Mouse (Mus musculus) heart, embryonic 13.5 days (tissue): Measurements from ENCODE around the gene Smpd3. TPM values are rescaled to one million over a fixed set of nuclear protein-coding genes. Genes with fewer than 3 reads are reported as not detected.
A peak's percentile ranks its signal among the peaks of the same experiment; 100 is the strongest.

ENCODE experiments used
- ATAC-seq: fragments of 200-750 bp; cut with Nextera tagmentation; 2 replicates; pipeline ENCODE4 v1.8.0; 2017; ENCODE audit warnings: moderate TSS enrichment; ENCODE audit not compliant: insufficient number of reproducible peaks, low FRiP score, low TSS enrichment; ENCODE audit errors: extremely low read depth
- H3K27ac ChIP-seq: fragments of 300-500 bp; sonication (generic); replicated peaks from 2 replicates; pipeline ENCODE4 v1.5.1; 2015; ENCODE audit warnings: moderate library complexity, mild to moderate bottlenecking, inconsistent platforms
- H3K27me3 ChIP-seq: fragments of 300-500 bp; sonication (generic); replicated peaks from 2 replicates; pipeline ENCODE4 v1.6.1; 2015; ENCODE audit warnings: mild to moderate bottlenecking, inconsistent platforms
- H3K36me3 ChIP-seq: fragments of 300-500 bp; sonication (generic); 2 replicates; pipeline ENCODE4 v1.6.1; 2015; ENCODE audit warnings: mild to moderate bottlenecking, inconsistent platforms
- H3K4me1 ChIP-seq: fragments of 300-500 bp; sonication (generic); 2 replicates; pipeline ENCODE4 v1.6.1; 2015; ENCODE audit warnings: inconsistent platforms
- H3K4me2 ChIP-seq: fragments of 300-500 bp; sonication (generic); 2 replicates; pipeline ENCODE4 v1.6.1; 2015; ENCODE audit warnings: inconsistent platforms, mild to moderate bottlenecking, moderate library complexity
- H3K4me3 ChIP-seq: fragments of 300-500 bp; sonication (generic); 2 replicates; pipeline ENCODE4 v1.5.1; 2015; ENCODE audit warnings: moderate library complexity, mild to moderate bottlenecking, inconsistent platforms
- H3K9ac ChIP-seq: fragments of 300-500 bp; sonication (generic); 2 replicates; pipeline ENCODE4 v1.6.1; 2015; ENCODE audit warnings: inconsistent platforms, mild to moderate bottlenecking, moderate library complexity
- H3K9me3 ChIP-seq: fragments of 300-500 bp; sonication (generic); 2 replicates; pipeline ENCODE4 v1.6.1; 2016; ENCODE audit warnings: inconsistent platforms
- WGBS: fragments of 180-500 bp; shearing (Covaris S2); methylation state at CpG from one replicate; pipeline ENCODE4 v1.1.7; 2015; ENCODE audit warnings: mixed read lengths; 5-methylcytosine and 5-hydroxymethylcytosine counted together
- polyA plus RNA-seq: library from polyadenylated mRNA; unstranded; fragments of >200 nt; fragmentation: Nextera tagmentation; extraction: Ambion mirVana; gene quantifications from 2 replicates; pipeline ENCODE4 v1.2.1, GENCODE M21; 2015

Smpd3 gene
- 1.6 and 2.0 TPM in 2 replicates for polyA plus RNA-seq

GRCm38 (mm10) chr8:106337852-106338521 lies at the start of gene Smpd3:
Gene Smpd3, minus strand, starts transcription at chr8:106337988.
- ATAC-seq, result peak; percentile 99
- no peaks in the 10 kb centered on the region for H3K36me3 ChIP-seq
- peak within 1 kb of the TSS; percentile 66 for H3K4me3 ChIP-seq
- H3K9ac ChIP-seq, result peak within 1 kb of the TSS; percentile 79
- peaks cover 37% of the 10 kb centered on the region for H3K27me3 ChIP-seq
- WGBS, result under 1% methylated on average over 45 of the region's 45 CpGs
- H3K4me1 ChIP-seq, result peaks cover 33% of the 10 kb centered on the region
- no peaks in the 10 kb centered on the region for H3K9me3 ChIP-seq
- H3K27ac ChIP-seq, result 0 out of 2 replicates have a peak within 1 kb of the TSS, but pooled peaks have one; percentile 42
- peak within 1 kb of the TSS; percentile 71 for H3K4me2 ChIP-seq

GRCm38 (mm10) chr8:106381026-106381425 lies 43.2 kb upstream of the Smpd3 start:
- Histone ChIP-seq H3K4me2 (no peak overlapping the region), H3K9me3 (no peaks in the 10 kb centered on the region)

GRCm38 (mm10) chr8:106379357-106379756 lies 41.6 kb upstream of the Smpd3 start:
- ATAC-seq, result no peak
- no peak overlapping the region for H3K4me3 ChIP-seq
- peak overlapping the region; percentile 66; the same call in 1 of the 2 replicates for H3K27ac ChIP-seq
- H3K36me3 ChIP-seq, result no peaks in the 10 kb centered on the region
- no peaks in the 10 kb centered on the region for H3K9me3 ChIP-seq
- WGBS, result 72% methylated on average over 5 of the region's 5 CpGs
- no peaks in the 10 kb centered on the region for H3K27me3 ChIP-seq
- no peak overlapping the region for H3K9ac ChIP-seq
- peak overlapping the region; percentile 25; the same call in 1 of the 2 replicates for H3K4me2 ChIP-seq
- H3K4me1 ChIP-seq, result peaks cover 38% of the 10 kb centered on the region

More at GRCm38 (mm10) chr8:106381026-106381425, 43.2 kb upstream of the Smpd3 start:
- Histone ChIP-seq H3K27me3 (no peaks in the 10 kb centered on the region), H3K36me3 (no peaks in the 10 kb centered on the region), H3K9ac (no peak overlapping the region), H3K4me3 (no peak overlapping the region), H3K4me1 (peaks cover 36% of the 10 kb centered on the region), H3K27ac (no peak overlapping the region)
- WGBS, result 82% methylated on average over 6 of the region's 6 CpGs
- no peak for ATAC-seq

- no peaks in the 10 kb centered on the region for H3K36me3 ChIP-seq
- no peak for ATAC-seq
- 28% methylated on average over 7 of the region's 7 CpGs for WGBS
- H3K9me3 ChIP-seq, result no peaks in the 10 kb centered on the region
- no peaks in the 10 kb centered on the region for H3K27me3 ChIP-seq
- peaks cover 38% of the 10 kb centered on the region for H3K4me1 ChIP-seq
- peak overlapping the region; percentile 66 for H3K27ac ChIP-seq
- no peak overlapping the region for H3K4me3 ChIP-seq
- peak overlapping the region; percentile 25 for H3K4me2 ChIP-seq
- 0 out of 2 replicates have a peak overlapping the region, but pooled peaks have one; percentile 37 for H3K9ac ChIP-seq
Observed at GRCm38 (mm10) chr8:106378501-106379048, 40.8 kb upstream of the Smpd3 start.

- Histone ChIP-seq H3K4me1 (peaks cover 38% of the 10 kb centered on the region), H3K4me2 (no peak overlapping the region), H3K9me3 (no peaks in the 10 kb centered on the region), H3K9ac (no peak overlapping the region), H3K27ac (no peak overlapping the region), H3K4me3 (no peak overlapping the region), H3K27me3 (no peaks in the 10 kb centered on the region), H3K36me3 (no peaks in the 10 kb centered on the region)
- WGBS, result 22% methylated on average over 9 of the region's 9 CpGs
- no peak for ATAC-seq
Observed at GRCm38 (mm10) chr8:106376862-106377261, 39.1 kb upstream of the Smpd3 start.

GRCm38 (mm10) chr8:106375957-106376356 lies 38.2 kb upstream of the Smpd3 start:
- Histone ChIP-seq H3K4me1 (peaks cover 38% of the 10 kb centered on the region), H3K9me3 (no peaks in the 10 kb centered on the region), H3K4me3 (no peak overlapping the region), H3K9ac (no peak overlapping the region), H3K27ac (no peak overlapping the region), H3K27me3 (no peaks in the 10 kb centered on the region), H3K4me2 (no peak overlapping the region), H3K36me3 (no peaks in the 10 kb centered on the region)
- 59% methylated on average over 7 of the region's 7 CpGs for WGBS
- no peak for ATAC-seq

GRCm38 (mm10) chr8:106369069-106369468 lies 31.3 kb upstream of the Smpd3 start:
- ATAC-seq, result no peak
- Histone ChIP-seq H3K4me1 (no peaks in the 10 kb centered on the region), H3K27ac (no peak overlapping the region), H3K4me2 (no peak overlapping the region), H3K4me3 (no peak overlapping the region), H3K36me3 (no peaks in the 10 kb centered on the region), H3K9ac (no peak overlapping the region), H3K9me3 (peaks cover 8% of the 10 kb centered on the region), H3K27me3 (no peaks in the 10 kb centered on the region)
- WGBS, result 75% methylated on average over 7 of the region's 7 CpGs

GRCm38 (mm10) chr8:106368501-106368900 lies 30.7 kb upstream of the Smpd3 start:
- Histone ChIP-seq H3K36me3 (no peaks in the 10 kb centered on the region), H3K4me1 (no peaks in the 10 kb centered on the region), H3K27ac (no peak overlapping the region), H3K27me3 (no peaks in the 10 kb centered on the region), H3K9me3 (peaks cover 8% of the 10 kb centered on the region), H3K4me2 (no peak overlapping the region), H3K9ac (no peak overlapping the region), H3K4me3 (no peak overlapping the region)
- no peak for ATAC-seq
- WGBS, result 56% methylated on average over 3 of the region's 3 CpGs

GRCm38 (mm10) chr8:106364837-106365236 lies 27.0 kb upstream of the Smpd3 start:
- no peak for ATAC-seq
- no peak overlapping the region for H3K9ac ChIP-seq
- H3K4me1 ChIP-seq, result no peaks in the 10 kb centered on the region
- H3K4me2 ChIP-seq, result no peak overlapping the region
- peaks cover 8% of the 10 kb centered on the region for H3K9me3 ChIP-seq
- H3K27ac ChIP-seq, result no peak overlapping the region
- H3K4me3 ChIP-seq, result no peak overlapping the region
- no peaks in the 10 kb centered on the region for H3K36me3 ChIP-seq
- 68% methylated on average over 5 of the region's 5 CpGs for WGBS
- H3K27me3 ChIP-seq, result no peaks in the 10 kb centered on the region

GRCm38 (mm10) chr8:106364278-106364677 lies 26.5 kb upstream of the Smpd3 start:
- peaks cover 8% of the 10 kb centered on the region for H3K9me3 ChIP-seq

GRCm38 (mm10) chr8:106363321-106363720 lies 25.5 kb upstream of the Smpd3 start:
- no peaks in the 10 kb centered on the region for H3K27me3 ChIP-seq
- H3K4me2 ChIP-seq, result no peak overlapping the region
- H3K4me1 ChIP-seq, result no peaks in the 10 kb centered on the region
- ATAC-seq, result no peak
- no peak overlapping the region for H3K9ac ChIP-seq
- 54% methylated on average over 8 of the region's 8 CpGs for WGBS
- no peak overlapping the region for H3K4me3 ChIP-seq
- no peak overlapping the region for H3K27ac ChIP-seq
- peaks cover 2% of the 10 kb centered on the region; the same call in 1 of the 2 replicates for H3K9me3 ChIP-seq
- no peaks in the 10 kb centered on the region for H3K36me3 ChIP-seq

More at GRCm38 (mm10) chr8:106364278-106364677, 26.5 kb upstream of the Smpd3 start:
- Histone ChIP-seq H3K4me2 (no peak overlapping the region), H3K27me3 (no peaks in the 10 kb centered on the region), H3K4me1 (no peaks in the 10 kb centered on the region), H3K4me3 (no peak overlapping the region), H3K27ac (no peak overlapping the region), H3K36me3 (no peaks in the 10 kb centered on the region), H3K9ac (no peak overlapping the region)
- no peak for ATAC-seq
- 72% methylated on average over 8 of the region's 8 CpGs for WGBS
